Mouse (Mus musculus): Measurements from ENCODE around the gene Isyna1. TPM values are rescaled to one million over a fixed set of nuclear protein-coding genes. Genes with fewer than 3 reads are reported as not detected.

Isyna1 gene
- polyA plus RNA-seq, 2 experiments = 30.2 to 61.3 TPM

DNA sequence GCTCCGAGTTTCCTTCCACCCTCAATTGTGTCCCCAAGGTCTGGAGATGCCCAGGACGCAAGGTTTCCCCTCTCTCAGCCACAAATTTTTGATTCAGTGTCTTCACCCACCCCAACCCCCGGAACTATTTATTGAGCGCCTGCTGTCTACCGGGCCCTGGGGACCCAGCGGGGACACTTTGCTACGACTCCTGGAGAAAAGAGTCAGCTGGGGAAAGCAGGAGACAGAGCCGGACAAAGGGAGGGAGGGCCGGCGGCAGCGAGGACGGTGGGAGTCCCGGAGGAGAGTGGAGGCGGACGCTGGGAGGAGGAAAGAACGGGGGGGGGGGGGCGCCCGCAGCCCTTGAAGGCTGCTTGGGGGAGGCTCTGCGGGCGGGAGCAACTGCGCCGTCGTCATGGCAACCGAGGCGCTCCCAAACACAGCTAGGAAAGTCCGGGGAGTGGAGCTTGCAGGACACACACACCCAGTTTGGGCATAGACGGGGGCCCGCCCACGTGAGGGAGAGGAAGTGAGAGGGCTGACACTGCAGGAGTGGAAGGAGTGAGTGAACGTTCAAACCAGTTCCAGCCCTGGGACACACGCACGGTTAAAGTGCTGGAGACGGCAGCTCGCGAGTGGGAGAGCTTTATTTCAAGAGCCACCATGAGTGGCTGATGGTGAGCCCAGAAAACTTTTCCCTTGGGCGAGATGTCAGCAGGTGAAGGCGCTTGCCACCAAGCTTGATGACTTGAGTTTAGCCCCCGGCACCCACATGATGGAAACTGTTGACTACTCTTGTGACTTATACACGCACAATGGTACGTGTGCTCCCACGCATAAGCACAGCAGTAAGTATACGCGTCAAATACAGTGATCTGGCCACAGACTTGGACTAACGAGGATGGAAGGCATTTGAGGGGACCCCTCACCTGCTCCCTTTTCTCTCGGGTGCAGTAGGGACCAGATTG, 15.9 kb downstream of the Isyna1 start:
- TF ChIP-seq CTCF (IDR thresholded peaks at IDR 0.05; ENCODE audit: low read depth) = no peak
- no peak for TF ChIP-seq EP300 (IDR thresholded peaks at IDR 0.05; ENCODE audit: low read depth)
- peak overlapping the region; percentile 91 for H3K4me2 ChIP-seq (ENCODE audit: low read depth)
- peak overlapping the region; percentile 71 for H3K27ac ChIP-seq
- DNase-seq (ENCODE audit: low read depth in 3 of 3, low spot score in 3 of 3) (peak; percentile 68 to 96 (median 73)), ATAC-seq (ENCODE audit: insufficient read depth) (peak; percentile 54)
- peaks cover 17 to 24% of the 10 kb centered on the region in 2 experiments for H3K4me1 ChIP-seq (replicated peaks; ENCODE audit: control insufficient read depth in 2 of 2, insufficient read depth in 2 of 2, low read length in 1 of 2)
- peak overlapping the region; percentile 44 to 62 for H3K4me3 ChIP-seq (ENCODE audit: insufficient read depth in 1 of 2, low read depth in 2 of 2, low read length in 2 of 2)
- no peaks in the 10 kb centered on the region for H3K9me3 ChIP-seq (ENCODE audit: control insufficient read depth, low read length)
- H3K27me3 ChIP-seq (ENCODE audit: control insufficient read depth, insufficient read depth, low read length) = no peaks in the 10 kb centered on the region
- H3K9ac ChIP-seq (replicated peaks) = peak overlapping the region; percentile 70
- no peaks in the 10 kb centered on the region for H3K36me3 ChIP-seq (replicated peaks; ENCODE audit: control insufficient read depth, insufficient read depth, low read depth)
- WGBS (ENCODE audit: insufficient replicate concordance) = under 1% methylated on average over 42 of the region's 45 CpGs

DNA sequence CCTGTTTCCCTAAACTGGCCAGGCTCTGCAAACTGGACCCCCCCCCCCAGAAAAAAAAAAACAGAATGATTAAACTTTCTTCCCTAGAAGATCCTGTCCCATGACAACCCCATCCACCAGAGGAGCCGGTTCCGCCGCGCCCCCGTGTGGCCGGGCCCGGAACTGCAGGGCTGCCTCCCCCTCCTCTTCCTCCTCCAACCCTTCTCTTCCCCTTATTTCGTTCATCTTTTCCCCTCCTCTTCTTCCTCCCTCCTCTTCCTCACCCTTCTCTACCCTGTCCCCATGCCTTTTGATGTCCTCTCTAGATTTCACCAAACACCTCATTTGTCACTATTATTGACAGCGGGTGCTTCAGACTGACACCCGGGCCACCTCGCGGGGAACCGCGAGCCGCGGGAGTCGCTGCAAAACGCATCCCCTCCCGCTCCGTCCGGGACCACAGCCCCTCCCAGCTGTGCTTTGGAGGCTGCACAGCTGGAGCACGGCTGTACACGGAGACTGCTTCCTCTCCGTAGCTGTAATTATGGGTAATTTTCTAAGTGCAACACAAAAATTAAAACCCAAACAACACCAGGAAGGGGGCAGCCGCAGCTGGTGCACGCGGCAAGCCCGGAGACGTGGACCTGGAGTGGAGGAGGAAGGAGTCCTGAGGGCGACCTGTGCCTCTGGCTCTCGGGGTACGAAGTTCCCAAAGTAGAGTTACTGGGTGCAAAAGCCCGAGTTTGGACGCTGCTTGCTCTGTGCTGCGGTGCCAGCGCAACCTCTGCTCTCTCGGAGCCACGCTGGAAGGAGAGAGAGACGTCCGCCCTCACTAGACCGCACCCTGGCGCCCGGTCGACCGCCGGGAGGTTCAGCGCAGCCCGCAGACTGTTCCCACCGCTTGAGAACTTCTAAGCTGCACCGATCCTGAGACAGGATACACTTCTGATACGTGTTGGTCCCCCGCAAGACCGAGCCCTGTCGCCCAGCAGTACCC, 16.9 kb downstream of the Isyna1 start:
- ATAC-seq (ENCODE audit: insufficient read depth) = peak; percentile 53
- Histone ChIP-seq H3K27ac (peak overlapping the region; percentile 75), H3K9ac (replicated peaks) (peak overlapping the region; percentile 60), H3K9me3 (ENCODE audit: control insufficient read depth, low read length) (no peaks in the 10 kb centered on the region), H3K4me3 (ENCODE audit: insufficient read depth in 1 of 2, low read depth in 2 of 2, low read length in 2 of 2) (peak overlapping the region; percentile 62 to 63), H3K36me3 (replicated peaks; ENCODE audit: control insufficient read depth, insufficient read depth, low read depth) (no peaks in the 10 kb centered on the region), H3K27me3 (ENCODE audit: control insufficient read depth, insufficient read depth, low read length) (no peaks in the 10 kb centered on the region), H3K4me2 (ENCODE audit: low read depth) (peak overlapping the region; percentile 91), H3K4me1 (replicated peaks; ENCODE audit: control insufficient read depth in 2 of 2, insufficient read depth in 2 of 2, low read length in 1 of 2) (peaks cover 22 to 29% of the 10 kb centered on the region in 2 experiments)
- under 1% methylated on average over 54 of the region's 54 CpGs for WGBS (ENCODE audit: insufficient replicate concordance)
- DNase-seq (ENCODE audit: low read depth in 3 of 3, low spot score in 3 of 3) = peak in 1 of 3 experiments; percentile 72
- TF ChIP-seq EP300 (IDR thresholded peaks at IDR 0.05; ENCODE audit: low read depth) = no peak
- TF ChIP-seq CTCF (IDR thresholded peaks at IDR 0.05; ENCODE audit: low read depth) = peak; percentile 98

DNA sequence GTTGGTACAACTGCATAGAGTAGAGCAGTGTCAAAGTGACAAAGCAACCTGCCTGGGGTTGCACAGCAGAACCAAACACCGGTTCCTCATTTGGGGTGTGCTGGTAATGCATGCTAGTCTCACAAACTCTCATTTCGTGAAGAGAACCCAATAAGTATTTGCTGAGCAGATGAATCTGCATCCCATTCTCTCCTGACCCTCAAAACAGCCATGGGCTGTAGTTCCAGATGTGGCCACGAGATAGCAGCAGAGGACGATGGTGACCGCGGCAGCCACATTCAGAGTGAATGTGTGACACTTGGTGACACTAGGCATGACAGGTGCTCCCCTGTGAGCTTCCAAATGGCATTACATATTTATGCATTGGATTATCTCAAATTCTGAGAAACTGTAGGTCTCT, 17.7 kb downstream of the Isyna1 start:
- Histone ChIP-seq H3K9ac (replicated peaks) (peak overlapping the region; percentile 60), H3K4me2 (ENCODE audit: low read depth) (peak overlapping the region; percentile 91), H3K4me3 (ENCODE audit: insufficient read depth in 1 of 2, low read depth in 2 of 2, low read length in 2 of 2) (peak overlapping the region; percentile 62 to 63), H3K27me3 (ENCODE audit: control insufficient read depth, insufficient read depth, low read length) (no peaks in the 10 kb centered on the region), H3K4me1 (replicated peaks; ENCODE audit: control insufficient read depth in 2 of 2, insufficient read depth in 2 of 2, low read length in 1 of 2) (peaks cover 23 to 33% of the 10 kb centered on the region in 2 experiments), H3K36me3 (replicated peaks; ENCODE audit: control insufficient read depth, insufficient read depth, low read depth) (no peaks in the 10 kb centered on the region), H3K27ac (peak overlapping the region; percentile 75), H3K9me3 (ENCODE audit: control insufficient read depth, low read length) (no peaks in the 10 kb centered on the region)
- TF ChIP-seq EP300 (IDR thresholded peaks at IDR 0.05; ENCODE audit: low read depth) = no peak
- peak; percentile 99 for TF ChIP-seq CTCF (IDR thresholded peaks at IDR 0.05; ENCODE audit: low read depth)
- peak; percentile 43 for ATAC-seq (ENCODE audit: insufficient read depth)
- 0% methylated on average over 6 of the region's 6 CpGs for WGBS (ENCODE audit: insufficient replicate concordance)
- peak; percentile 73 to 89 (median 74) for DNase-seq (ENCODE audit: low read depth in 3 of 3, low spot score in 3 of 3)

DNA sequence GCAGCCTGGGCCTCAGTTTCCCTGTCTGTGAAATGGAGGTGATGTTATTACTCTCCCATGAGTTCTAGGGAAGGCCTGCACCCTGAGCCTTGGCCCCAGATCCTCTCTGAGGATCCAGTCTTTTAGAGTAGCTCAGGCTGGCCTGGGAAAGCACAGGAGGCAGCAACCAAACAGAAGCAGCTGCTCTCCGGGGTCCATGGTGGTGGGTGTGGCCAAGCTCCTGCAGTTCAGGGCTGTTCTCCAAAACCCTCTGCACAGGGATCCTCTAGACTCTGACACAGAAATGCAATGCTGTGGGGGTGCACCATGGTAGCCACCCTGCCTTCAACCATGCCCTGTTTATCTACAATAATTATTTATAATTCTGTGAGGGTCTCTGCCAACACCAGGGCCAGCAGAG, 19.6 kb downstream of the Isyna1 start:
- ATAC-seq (ENCODE audit: insufficient read depth) (no peak), DNase-seq (ENCODE audit: low read depth in 3 of 3, low spot score in 3 of 3) (no peak)
- Histone ChIP-seq H3K4me1 (replicated peaks; ENCODE audit: control insufficient read depth in 2 of 2, insufficient read depth in 2 of 2, low read length in 1 of 2) (peaks cover 32 to 42% of the 10 kb centered on the region in 2 experiments), H3K4me2 (ENCODE audit: low read depth) (no peak overlapping the region), H3K27ac (no peak overlapping the region), H3K4me3 (ENCODE audit: insufficient read depth in 1 of 2, low read depth in 2 of 2, low read length in 2 of 2) (no peak overlapping the region), H3K36me3 (replicated peaks; ENCODE audit: control insufficient read depth, insufficient read depth, low read depth) (no peaks in the 10 kb centered on the region), H3K9ac (replicated peaks) (no peak overlapping the region), H3K27me3 (ENCODE audit: control insufficient read depth, insufficient read depth, low read length) (no peaks in the 10 kb centered on the region), H3K9me3 (ENCODE audit: control insufficient read depth, low read length) (no peaks in the 10 kb centered on the region)
- 5% methylated on average over 1 of the region's 1 CpGs for WGBS (ENCODE audit: insufficient replicate concordance)
- TF ChIP-seq EP300 (IDR thresholded peaks at IDR 0.05; ENCODE audit: low read depth) (no peak), CTCF (IDR thresholded peaks at IDR 0.05; ENCODE audit: low read depth) (no peak)

All from liver, embryonic 14.5 days (tissue).